Mouse (Mus musculus) midbrain, embryonic 14.5 days (tissue): ENCODE results near the gene Slc1a5. TPM values are rescaled to one million over a fixed set of nuclear protein-coding genes. Genes with fewer than 3 reads are reported as not detected.

Source experiments
- ATAC-seq: fragments of 200-750 bp; cut with Nextera tagmentation; 2 replicates; pipeline ENCODE4 v1.8.0; 2017; ENCODE audit warnings: moderate number of reproducible peaks, moderate library complexity; ENCODE audit not compliant: low FRiP score, low TSS enrichment
- DNase-seq: peaks from one replicate; pipeline ENCODE4 v3.0.0-alpha.2; 2015
- H3K27ac ChIP-seq: fragments of 300-500 bp; sonication (generic); replicated peaks from 2 replicates; pipeline ENCODE4 v1.5.1; 2014; ENCODE audit warnings: mild to moderate bottlenecking, low read depth, low read length, moderate library complexity
- H3K27me3 ChIP-seq: fragments of 300-500 bp; sonication (generic); 2 replicates; pipeline ENCODE4 v1.6.1; 2014; ENCODE audit warnings: low read length, control low read depth, mixed read lengths; ENCODE audit not compliant: control insufficient read depth, insufficient read depth
- H3K36me3 ChIP-seq: fragments of 300-500 bp; sonication (generic); 2 replicates; pipeline ENCODE4 v1.6.1; 2014; ENCODE audit warnings: low read length, control low read depth; ENCODE audit not compliant: control insufficient read depth, insufficient read depth
- H3K4me1 ChIP-seq: fragments of 300-500 bp; sonication (generic); 2 replicates; pipeline ENCODE4 v1.6.1; 2014; ENCODE audit warnings: mild to moderate bottlenecking, antibody characterized with exemption, low read length, control low read depth; ENCODE audit not compliant: control insufficient read depth, insufficient read depth
- H3K4me2 ChIP-seq: fragments of 300-500 bp; sonication (generic); 2 replicates; pipeline ENCODE4 v1.6.1; 2014; ENCODE audit warnings: mild to moderate bottlenecking, low read length, moderate library complexity
- H3K4me3 ChIP-seq: fragments of 300-500 bp; sonication (generic); replicated peaks from 2 replicates; pipeline ENCODE4 v1.5.1; 2014; ENCODE audit warnings: low read depth, low read length
- H3K9ac ChIP-seq: fragments of 300-500 bp; sonication (generic); replicated peaks from 2 replicates; pipeline ENCODE4 v1.6.1; 2014; ENCODE audit warnings: mild to moderate bottlenecking, low read length, moderate library complexity
- H3K9me3 ChIP-seq: fragments of 300-500 bp; sonication (generic); 2 replicates; pipeline ENCODE4 v1.6.1; 2016; ENCODE audit warnings: low read length, control low read depth, mixed read lengths; ENCODE audit not compliant: control insufficient read depth
- WGBS: fragments of 180-500 bp; shearing (Covaris S2); extraction: QIAGEN DNeasy Blood & Tissue Kit; methylation state at CpG from one replicate; pipeline ENCODE4 v1.1.7; 2014; 5-methylcytosine and 5-hydroxymethylcytosine counted together
- polyA plus RNA-seq: library from polyadenylated mRNA; unstranded; fragments of >200 nt; fragmentation: Nextera tagmentation; extraction: Ambion mirVana; gene quantifications from 2 replicates; pipeline ENCODE4 v1.2.1, GENCODE M21; 2014

The Slc1a5 gene
- polyA plus RNA-seq, 1 experiment from 2014 or later, result 10.8 TPM

- H3K36me3 ChIP-seq, result peaks cover 33% of the 10 kb centered on the region
- peaks cover 12% of the 10 kb centered on the region for H3K4me1 ChIP-seq
- peak overlapping the region; percentile 96 for H3K4me2 ChIP-seq
- no peaks in the 10 kb centered on the region for H3K27me3 ChIP-seq
- H3K9ac ChIP-seq, result peak overlapping the region; percentile 40
- no peaks in the 10 kb centered on the region for H3K9me3 ChIP-seq
- H3K4me3 ChIP-seq, result peak overlapping the region; percentile 53
- peak; percentile 55 for DNase-seq
- H3K27ac ChIP-seq, result 0 out of 2 replicates have a peak overlapping the region, but pooled peaks have one; percentile 61
- no peak for ATAC-seq
- WGBS, result 2% methylated on average over 33 of the region's 33 CpGs
Measured at GRCm38 (mm10) chr7:16843441-16844171, 62.5 kb downstream of the Slc1a5 start.

- no peak overlapping the region for H3K27ac ChIP-seq
- peak overlapping the region; percentile 96; the same call in 1 of the 2 replicates for H3K4me2 ChIP-seq
- no peak overlapping the region for H3K9ac ChIP-seq
- no peak for DNase-seq
- H3K9me3 ChIP-seq, result no peaks in the 10 kb centered on the region
- no peak for ATAC-seq
- no peaks in the 10 kb centered on the region for H3K27me3 ChIP-seq
- peaks cover 12% of the 10 kb centered on the region for H3K4me1 ChIP-seq
- 0 out of 2 replicates have a peak overlapping the region, but pooled peaks have one; percentile 53 for H3K4me3 ChIP-seq
- 60% methylated on average over 3 of the region's 3 CpGs for WGBS
- peaks cover 29% of the 10 kb centered on the region for H3K36me3 ChIP-seq
Measured at GRCm38 (mm10) chr7:16844696-16845071, 63.5 kb downstream of the Slc1a5 start.

- no peak for ATAC-seq
- WGBS, result 38% methylated on average over 14 of the region's 14 CpGs
Measured at GRCm38 (mm10) chr7:16845072-16845819, 64.1 kb downstream of the Slc1a5 start.

GRCm38 (mm10) chr7:16845820-16846167, 64.7 kb downstream of the Slc1a5 start:
- no peak overlapping the region for H3K9ac ChIP-seq
- no peak overlapping the region for H3K27ac ChIP-seq
- peaks cover 29% of the 10 kb centered on the region for H3K36me3 ChIP-seq
- no peaks in the 10 kb centered on the region for H3K27me3 ChIP-seq
- H3K4me2 ChIP-seq, result 0 out of 2 replicates have a peak overlapping the region, but pooled peaks have one; percentile 5
- 33% methylated on average over 10 of the region's 10 CpGs for WGBS
- no peak for ATAC-seq
- H3K4me1 ChIP-seq, result peaks cover 12% of the 10 kb centered on the region
- DNase-seq, result no peak
- no peak overlapping the region for H3K4me3 ChIP-seq
- H3K9me3 ChIP-seq, result no peaks in the 10 kb centered on the region

More at GRCm38 (mm10) chr7:16845072-16845819, 64.1 kb downstream of the Slc1a5 start:
- no peak for DNase-seq
- H3K9ac ChIP-seq, result no peak overlapping the region
- no peaks in the 10 kb centered on the region for H3K9me3 ChIP-seq
- H3K27me3 ChIP-seq, result no peaks in the 10 kb centered on the region
- H3K4me2 ChIP-seq, result peak overlapping the region; percentile 21; the same call in 1 of the 2 replicates
- peaks cover 12% of the 10 kb centered on the region for H3K4me1 ChIP-seq
- no peak overlapping the region for H3K27ac ChIP-seq
- H3K36me3 ChIP-seq, result peaks cover 29% of the 10 kb centered on the region
- no peak overlapping the region for H3K4me3 ChIP-seq

- Histone ChIP-seq H3K27me3 (no peaks in the 10 kb centered on the region), H3K4me1 (peaks cover 12% of the 10 kb centered on the region), H3K9ac (no peak overlapping the region), H3K36me3 (peaks cover 23% of the 10 kb centered on the region), H3K4me3 (no peak overlapping the region), H3K9me3 (no peaks in the 10 kb centered on the region), H3K27ac (no peak overlapping the region), H3K4me2 (no peak overlapping the region)
- ATAC-seq (no peak), DNase-seq (no peak)
- WGBS, result 94% methylated on average over 5 of the region's 5 CpGs
Measured at GRCm38 (mm10) chr7:16846775-16847174, 65.6 kb downstream of the Slc1a5 start.

GRCm38 (mm10) chr7:16847507-16847906, 66.4 kb downstream of the Slc1a5 start:
- 86% methylated on average over 19 of the region's 19 CpGs for whole genome bisulfite sequencing

More at GRCm38 (mm10) chr7:16847507-16847906, 66.4 kb downstream of the Slc1a5 start:
- Histone ChIP-seq H3K4me1 (peaks cover 12% of the 10 kb centered on the region), H3K9ac (no peak overlapping the region), H3K27ac (no peak overlapping the region), H3K36me3 (peaks cover 24% of the 10 kb centered on the region), H3K4me3 (no peak overlapping the region), H3K9me3 (no peaks in the 10 kb centered on the region), H3K27me3 (no peaks in the 10 kb centered on the region), H3K4me2 (no peak overlapping the region)
- ATAC-seq, result no peak
- DNase-seq, result no peak

Other genes starting within 250 kb of the Slc1a5 start
- 35.4 and 41.5 TPM in 2 replicates for gene Arhgap35, start 166.3 kb upstream of the Slc1a5 start, polyA plus RNA-seq
- gene Ceacam15, start 105.6 kb upstream of the Slc1a5 start, polyA plus RNA-seq, result not detected in 2 replicates
- gene Ceacam9, start 59.4 kb upstream of the Slc1a5 start, polyA plus RNA-seq, result 0.20 TPM in 1 of 2 replicates, not detected in the other
- 431 and 530 TPM in 2 replicates for gene Ap2s1, start 42.9 kb upstream of the Slc1a5 start, polyA plus RNA-seq
- gene Strn4, start 34.5 kb downstream of the Slc1a5 start, polyA plus RNA-seq, result 213 and 219 TPM in 2 replicates
- gene Fkrp, start 35.4 kb downstream of the Slc1a5 start, polyA plus RNA-seq, result 38.5 and 48.7 TPM in 2 replicates
- 4.4 and 5.7 TPM in 2 replicates for gene Prkd2, start 61.6 kb downstream of the Slc1a5 start, polyA plus RNA-seq
- 4.9 and 6.2 TPM in 2 replicates for gene Dact3, start 94.0 kb downstream of the Slc1a5 start, polyA plus RNA-seq
- 11.7 and 17.2 TPM in 2 replicates for gene Gng8, start 110.4 kb downstream of the Slc1a5 start, polyA plus RNA-seq
- 0.16 and 0.30 TPM in 2 replicates for gene Ptgir, start 125.2 kb downstream of the Slc1a5 start, polyA plus RNA-seq
- gene Calm3, start 142.8 kb downstream of the Slc1a5 start, polyA plus RNA-seq, result 494 and 652 TPM in 2 replicates
- 115 and 116 TPM in 2 replicates for gene Pnmal2, start 163.3 kb downstream of the Slc1a5 start, polyA plus RNA-seq
- gene Pnmal1, start 178.3 kb downstream of the Slc1a5 start, polyA plus RNA-seq, result 60.8 and 69.8 TPM in 2 replicates
- 6.4 and 8.7 TPM in 2 replicates for gene Gm42372, start 201.7 kb downstream of the Slc1a5 start, polyA plus RNA-seq
- gene Ccdc8, start 211.4 kb downstream of the Slc1a5 start, polyA plus RNA-seq, result 3.1 and 4.5 TPM in 2 replicates
- 112 and 118 TPM in 2 replicates for gene Ppp5c, start 246.6 kb downstream of the Slc1a5 start, polyA plus RNA-seq